Mouse (Mus musculus) hindbrain, embryonic 12.5 days (tissue): Measurements from ENCODE around the gene Ilf2. TPM values are rescaled to one million over a fixed set of nuclear protein-coding genes. Genes with fewer than 3 reads are reported as not detected.

Source experiments
- polyA plus RNA-seq: library from polyadenylated mRNA; unstranded; fragments of >200 nt; fragmentation: Nextera tagmentation; extraction: Ambion mirVana; gene quantifications from 2 replicates; pipeline ENCODE4 v1.2.1, GENCODE M21; 2016

Gene Ilf2
- polyA plus RNA-seq, 1 experiment from 2014 or later, result 292 TPM

Other genes with a start within 250 kb of the Ilf2 start
- 81.7 and 94.8 TPM in 2 replicates for gene Jtb, start 244.5 kb upstream of the Ilf2 start, polyA plus RNA-seq
- 4.8 and 5.3 TPM in 2 replicates for gene Creb3l4, start 232.6 kb upstream of the Ilf2 start, polyA plus RNA-seq
- gene Slc39a1, start 228.0 kb upstream of the Ilf2 start, polyA plus RNA-seq, result 46.8 and 46.9 TPM in 2 replicates
- gene Crtc2, start 222.0 kb upstream of the Ilf2 start, polyA plus RNA-seq, result 20.5 and 25.8 TPM in 2 replicates
- 6.2 and 6.7 TPM in 2 replicates for gene Dennd4b, start 210.9 kb upstream of the Ilf2 start, polyA plus RNA-seq
- gene Gatad2b, start 182.9 kb upstream of the Ilf2 start, polyA plus RNA-seq, result 14.2 and 17.1 TPM in 2 replicates
- 32.9 and 35.3 TPM in 2 replicates for gene Slc27a3, start 86.2 kb upstream of the Ilf2 start, polyA plus RNA-seq
- 40.5 and 44.3 TPM in 2 replicates for gene Ints3, start 42.5 kb upstream of the Ilf2 start, polyA plus RNA-seq
- gene Npr1, start 10.3 kb upstream of the Ilf2 start, polyA plus RNA-seq, result 3.8 and 4.1 TPM in 2 replicates
- 80.6 and 89.5 TPM in 2 replicates for gene Snapin, start 14.9 kb downstream of the Ilf2 start, polyA plus RNA-seq
- gene Chtop, start 33.4 kb downstream of the Ilf2 start, polyA plus RNA-seq, result 203 and 218 TPM in 2 replicates
- gene S100a1, start 38.3 kb downstream of the Ilf2 start, polyA plus RNA-seq, result 5.8 and 13.4 TPM in 2 replicates
- 15.3 and 16.4 TPM in 2 replicates for gene S100a13, start 38.3 kb downstream of the Ilf2 start, polyA plus RNA-seq
- gene S100a14, start 50.7 kb downstream of the Ilf2 start, polyA plus RNA-seq, result 0.66 TPM in 1 of 2 replicates, not detected in the other
- 40.0 and 45.8 TPM in 2 replicates for gene S100a16, start 61.1 kb downstream of the Ilf2 start, polyA plus RNA-seq
- 0.59 and 0.63 TPM in 2 replicates for gene S100a3, start 84.5 kb downstream of the Ilf2 start, polyA plus RNA-seq
- not detected in 2 replicates for gene S100a2, start 114.1 kb downstream of the Ilf2 start, polyA plus RNA-seq
- gene Gm42674, start 125.8 kb downstream of the Ilf2 start, polyA plus RNA-seq, result not detected in 2 replicates
- 1.2 and 1.3 TPM in 2 replicates for gene S100a4, start 127.6 kb downstream of the Ilf2 start, polyA plus RNA-seq
- not detected in 2 replicates for gene S100a5, start 132.4 kb downstream of the Ilf2 start, polyA plus RNA-seq
- 28.5 and 30.3 TPM in 2 replicates for gene S100a6, start 136.8 kb downstream of the Ilf2 start, polyA plus RNA-seq
- not detected in 2 replicates for gene S100a7a, start 177.9 kb downstream of the Ilf2 start, polyA plus RNA-seq
- gene S100a8, start 192.9 kb downstream of the Ilf2 start, polyA plus RNA-seq, result 8.2 and 19.4 TPM in 2 replicates
- 7.9 and 10.2 TPM in 2 replicates for gene S100a9, start 219.6 kb downstream of the Ilf2 start, polyA plus RNA-seq